Mouse (Mus musculus): ENCODE results near the gene Zmym5. TPM values are rescaled to one million over a fixed set of nuclear protein-coding genes. Genes with fewer than 3 reads are reported as not detected.
"Not testable (repeated sequence)": the region's sequence is repeated elsewhere in the genome, so short reads cannot be mapped to it uniquely, and the experiment has no call there.

The Zmym5 gene
- polyA plus RNA-seq (2017; shearing (Covaris generic)) = 10 to 100 TPM; 47.0 to 64.4 (median 50.1) TPM

DNA sequence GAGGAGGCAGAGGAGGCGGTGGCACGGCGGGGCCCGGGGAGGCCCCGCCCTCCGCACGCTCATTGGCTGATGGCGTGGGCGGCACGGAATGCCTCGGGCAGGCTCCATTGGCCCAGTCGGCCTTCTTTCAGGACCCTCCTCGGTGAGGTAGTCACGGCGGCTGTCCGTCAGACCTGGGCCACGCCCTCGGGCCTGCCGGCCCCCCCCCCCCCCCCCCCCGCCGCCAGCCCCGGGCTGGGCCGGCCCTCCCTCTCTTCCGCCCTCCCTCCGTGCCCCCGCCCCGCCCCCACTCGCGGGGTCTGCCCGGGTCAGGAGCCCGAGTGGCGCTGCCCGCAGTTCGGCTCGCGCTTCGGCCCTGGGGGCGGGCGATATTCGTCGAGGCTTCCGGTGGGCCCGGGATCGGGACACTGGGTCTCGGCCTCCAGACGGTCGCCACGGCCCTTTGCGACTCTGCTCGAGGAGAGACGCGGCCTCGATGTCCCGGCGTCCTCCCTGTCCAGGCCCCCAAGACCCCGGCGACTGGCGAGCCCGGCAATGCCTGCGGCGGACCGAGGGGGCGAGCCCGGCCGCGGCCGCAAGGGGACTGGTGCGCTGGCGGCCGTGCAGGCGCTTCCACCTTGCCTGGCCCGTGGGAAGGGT lies at the start of gene Zmym5:
Zmym5 (minus strand) TSS at position 16 of the 639 bp plus-strand sequence.
- peak; percentile 84 for ATAC-seq

- ATAC-seq = no peak
Observed at GRCm38 (mm10) chr14:56849681-56850080, 38.2 kb upstream of the Zmym5 start.

- no peak for ATAC-seq
Observed at GRCm38 (mm10) chr14:56848322-56848721, 36.8 kb upstream of the Zmym5 start.

DNA sequence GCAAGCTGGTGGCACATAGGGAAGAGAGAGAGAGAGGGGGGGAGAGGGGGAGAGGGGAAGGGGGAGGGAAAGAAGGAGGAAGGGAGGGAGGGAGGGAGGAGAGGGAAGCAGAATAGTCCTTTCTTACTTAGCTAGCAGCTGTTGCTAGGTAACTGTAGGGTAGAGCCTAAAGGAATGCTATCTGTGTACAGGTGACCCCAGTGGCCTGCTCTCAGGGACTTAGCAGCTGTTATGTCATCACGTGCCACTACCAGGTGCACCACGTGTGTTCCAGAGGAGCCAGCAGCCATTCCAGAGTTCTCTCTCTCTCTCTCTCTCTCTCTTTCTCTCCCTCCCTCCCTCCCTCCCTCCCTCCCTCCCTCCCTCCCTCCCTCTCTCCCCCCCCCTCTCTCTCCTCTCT lies 33.0 kb upstream of the Zmym5 start:
- no peak for ATAC-seq

DNA sequence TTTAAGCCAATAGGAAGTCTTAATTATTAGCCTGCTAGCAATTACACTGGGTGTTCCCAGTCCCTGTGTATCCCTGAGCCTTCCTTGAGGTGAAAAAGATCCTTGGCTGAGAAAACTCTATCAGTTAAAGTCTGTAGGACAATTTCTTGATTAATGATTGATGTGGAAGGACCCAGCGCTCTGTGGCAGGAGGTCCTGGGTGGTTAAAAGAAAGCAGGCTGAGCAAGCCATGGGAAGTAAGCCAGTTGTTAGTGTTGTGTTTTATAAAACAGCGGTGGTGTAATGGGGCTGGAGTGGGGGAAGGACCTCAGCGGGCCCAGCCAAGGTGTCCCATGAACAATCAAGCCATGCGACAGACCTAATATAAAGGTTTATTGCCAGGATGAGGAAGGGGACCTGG lies 32.5 kb upstream of the Zmym5 start:
- ATAC-seq = no peak

DNA sequence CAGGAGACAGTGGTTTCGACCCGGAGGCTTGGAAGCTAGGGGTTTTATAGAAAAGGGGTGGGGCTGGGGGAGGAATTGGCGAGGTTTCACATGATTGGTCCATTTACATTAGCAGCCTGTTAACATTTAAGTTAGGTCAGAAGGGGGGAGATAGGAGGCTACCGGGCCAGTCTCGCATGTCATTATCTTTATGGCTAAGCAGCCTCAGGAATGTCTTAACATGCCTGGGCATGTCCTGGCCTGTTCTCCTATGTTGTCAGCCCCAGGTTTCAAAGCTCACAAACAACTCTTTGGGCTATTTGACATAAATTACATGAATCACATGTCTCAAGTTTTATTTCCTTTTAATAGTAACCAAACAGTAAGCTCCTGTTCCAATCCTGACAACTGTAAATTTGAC lies 23.1 kb upstream of the Zmym5 start:
- ATAC-seq = not testable (repeated sequence)

DNA sequence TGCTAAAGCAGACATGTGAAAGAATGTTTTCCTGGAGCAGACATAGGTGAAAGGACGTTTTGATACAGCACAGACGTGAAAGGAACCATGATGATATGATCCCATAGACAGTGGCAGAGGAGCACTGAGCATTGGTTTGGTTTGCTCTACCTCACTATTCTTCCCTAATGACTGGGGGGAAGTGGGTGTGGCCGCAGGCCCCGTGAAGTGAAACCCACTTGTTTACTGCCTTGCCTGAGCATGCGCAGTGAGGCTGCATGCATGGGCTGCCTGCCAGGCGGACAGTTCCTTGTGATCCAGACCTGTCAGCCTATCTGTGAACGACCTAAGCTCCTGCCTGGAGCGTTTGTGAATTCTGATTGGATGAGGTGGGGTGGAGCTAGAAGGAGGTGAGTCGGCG lies 21.7 kb upstream of the Zmym5 start:
- not testable (repeated sequence) for ATAC-seq

GRCm38 (mm10) chr14:56832563-56833113 lies 21.1 kb upstream of the Zmym5 start:
- no peak for ATAC-seq

DNA sequence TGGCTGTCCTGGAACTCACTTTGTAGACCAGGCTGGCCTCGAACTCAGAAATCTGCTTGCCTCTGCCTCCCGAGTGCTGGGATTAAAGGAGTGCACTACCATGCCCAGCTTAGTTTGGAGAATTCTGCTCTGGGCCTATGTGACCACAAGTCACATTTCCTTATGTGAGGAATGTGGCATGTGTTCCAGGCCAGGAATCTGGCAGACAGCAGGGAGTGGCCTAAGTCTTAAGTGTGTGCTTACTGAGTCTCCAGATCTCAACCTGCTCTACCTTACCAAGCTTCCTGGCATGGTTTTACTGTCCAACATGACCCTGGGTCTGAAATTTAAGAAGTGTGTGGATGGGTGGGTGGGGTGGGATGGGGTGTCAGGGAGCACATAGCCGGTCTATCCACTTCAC lies 20.6 kb upstream of the Zmym5 start:
- ATAC-seq = no peak

DNA sequence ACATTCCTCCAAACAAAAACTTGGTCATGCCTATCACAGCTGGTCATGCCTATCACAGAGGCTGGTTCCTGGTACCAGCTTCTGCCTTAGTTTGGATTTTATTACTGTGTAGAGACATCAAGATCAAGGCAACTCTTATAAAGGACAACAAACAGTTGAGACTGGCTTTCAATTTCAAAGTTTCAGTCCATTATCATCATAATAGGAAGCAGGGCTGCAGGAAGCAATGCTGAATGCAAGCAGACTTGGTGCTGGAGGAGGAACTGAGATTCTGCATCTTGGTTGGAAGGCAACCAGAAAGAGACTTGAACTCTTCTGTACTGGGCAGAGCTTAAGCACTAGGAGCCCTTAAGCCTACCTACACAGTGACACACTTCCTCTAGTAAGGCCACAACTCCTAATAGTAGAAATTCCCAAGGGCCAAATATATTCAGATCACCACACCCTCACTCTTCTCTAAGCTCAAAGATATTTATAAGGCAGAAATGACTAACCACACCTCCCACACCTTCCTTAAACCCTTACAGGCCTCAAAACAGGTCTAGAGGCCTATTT lies 19.1 kb upstream of the Zmym5 start:
- ATAC-seq = no peak

DNA sequence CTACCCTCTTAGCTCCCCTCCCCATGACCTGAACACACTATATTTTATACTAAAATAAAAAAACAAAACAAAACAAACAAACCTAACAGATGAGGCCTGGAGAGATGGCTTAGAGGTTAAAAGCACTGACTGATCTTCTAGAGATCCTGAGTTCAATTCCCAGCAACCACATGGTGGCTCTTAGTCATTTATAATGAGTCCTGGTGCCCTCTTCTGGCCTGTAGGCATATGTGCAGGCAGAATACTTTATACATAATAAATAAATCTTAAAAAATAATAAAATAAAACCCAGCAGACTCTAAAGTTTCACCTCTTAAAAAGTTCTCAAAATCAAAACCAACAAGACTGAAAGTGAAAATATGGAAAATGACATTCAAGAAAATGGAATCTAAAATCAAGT lies 13.0 kb upstream of the Zmym5 start:
- ATAC-seq = no peak

GRCm38 (mm10) chr14:56817616-56818015 lies 6.1 kb upstream of the Zmym5 start:
- no peak for ATAC-seq

GRCm38 (mm10) chr14:56817131-56817530 lies 5.6 kb upstream of the Zmym5 start:
- no peak for ATAC-seq

GRCm38 (mm10) chr14:56816541-56816940 lies 5.0 kb upstream of the Zmym5 start:
- peak; percentile 56 for ATAC-seq

- ATAC-seq = peak; percentile 41
Observed at GRCm38 (mm10) chr14:56812520-56813036, 1.1 kb upstream of the Zmym5 start.

DNA sequence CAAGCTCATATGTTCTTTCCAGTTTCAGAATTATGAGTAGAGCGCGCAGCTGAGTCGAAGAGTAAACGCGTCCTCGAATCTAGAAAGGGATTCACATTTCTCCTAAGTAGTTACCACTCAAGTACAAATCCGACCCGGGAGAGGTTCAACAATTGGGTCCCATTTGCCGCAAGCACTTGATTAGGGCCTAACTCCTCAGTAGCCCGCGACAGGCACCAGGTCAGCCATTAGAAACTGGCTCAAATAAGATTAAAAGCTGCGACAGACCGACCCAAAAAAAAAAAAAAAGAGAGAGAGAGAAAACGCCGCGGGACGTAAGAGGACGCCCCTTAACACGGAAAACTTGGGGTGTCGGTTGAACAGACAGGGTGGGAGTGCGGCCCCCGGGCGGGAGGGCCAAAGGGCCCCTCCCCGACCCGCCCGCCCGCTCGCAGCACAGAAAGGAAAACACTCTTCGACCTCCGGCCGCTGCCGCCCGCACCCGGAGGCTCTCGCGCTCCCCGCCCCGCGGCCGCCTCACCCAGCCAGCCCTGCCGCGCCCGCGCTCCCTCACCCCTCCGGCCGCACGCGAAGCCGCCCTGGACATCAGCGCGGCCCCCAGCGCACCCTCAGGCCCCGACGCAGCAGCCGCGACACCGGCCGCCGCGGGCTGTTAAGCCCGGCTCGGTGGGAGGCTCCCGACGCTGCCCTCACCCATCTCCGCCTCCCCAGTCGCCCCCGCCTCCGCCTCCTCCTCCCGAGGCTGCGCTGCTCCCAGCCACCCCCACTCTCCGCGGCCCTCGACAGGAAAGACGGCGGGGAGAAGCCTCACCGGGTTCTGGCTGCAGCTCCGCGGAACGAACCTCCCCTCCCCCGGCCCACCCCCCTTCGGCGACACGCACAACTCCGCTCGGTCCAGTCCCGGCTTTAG lies 480 bp downstream of the Zmym5 start:
- ATAC-seq = not testable (repeated sequence)

DNA sequence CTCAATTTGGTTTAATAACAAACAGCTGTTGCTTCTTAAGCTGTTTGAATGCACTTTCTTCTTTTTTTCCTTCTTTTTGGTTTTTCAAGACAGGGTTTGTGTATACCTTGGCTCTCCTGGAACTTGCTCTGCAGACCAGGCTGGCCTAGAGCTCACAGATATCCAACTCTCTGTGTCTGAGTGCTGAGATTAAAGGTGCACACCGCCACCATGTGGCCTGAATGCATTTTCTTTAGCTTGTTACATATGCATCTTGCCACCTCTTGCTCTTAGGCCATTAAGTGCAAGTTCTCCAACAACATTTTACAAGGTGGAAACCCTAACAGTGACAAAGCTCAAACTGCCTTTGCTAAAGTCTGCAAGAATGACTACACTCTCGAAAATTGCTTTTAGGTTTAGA lies 18.3 kb downstream of the Zmym5 start:
- peak; percentile 61 for ATAC-seq

DNA sequence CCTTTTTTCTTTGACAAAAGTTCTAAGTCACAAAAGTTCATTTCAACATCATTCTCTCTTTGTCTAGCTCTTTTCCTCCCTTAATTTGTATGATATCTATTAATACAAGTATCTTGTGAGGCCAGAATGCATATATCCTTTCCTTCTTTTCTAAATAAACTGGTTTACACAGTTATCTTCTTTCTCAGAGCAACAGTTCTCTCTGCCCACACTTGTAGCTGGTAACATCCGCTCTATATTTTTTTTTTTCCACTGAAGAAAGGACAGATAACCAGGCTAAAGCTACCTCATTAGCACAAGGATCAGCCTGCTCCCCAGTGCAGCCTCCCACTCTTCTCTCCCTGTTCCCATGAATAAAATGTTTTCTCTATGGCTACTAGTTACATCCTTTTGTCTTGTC lies 26.9 kb downstream of the Zmym5 start:
- no peak for ATAC-seq

DNA sequence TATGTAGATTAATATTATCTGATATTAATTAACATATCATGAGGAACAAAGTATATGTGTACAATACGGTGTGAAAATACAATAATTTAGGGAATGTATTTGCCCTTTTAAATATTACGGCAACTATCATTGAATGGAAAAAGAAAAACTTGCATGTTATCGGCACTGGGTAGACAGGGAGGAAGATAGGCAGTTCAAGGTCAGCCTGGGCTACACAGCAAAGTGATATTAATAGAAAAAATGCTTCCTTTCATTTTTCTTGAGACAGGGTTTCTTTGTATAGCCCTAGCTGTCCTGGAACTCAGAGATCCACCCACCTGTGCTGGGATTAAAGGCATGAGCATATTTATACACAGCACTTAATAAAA lies 32.6 kb downstream of the Zmym5 start:
- ATAC-seq = no peak

- peak; percentile 78 for ATAC-seq
Observed at GRCm38 (mm10) chr14:56778200-56778932, 33.1 kb downstream of the Zmym5 start, which contains the start of gene Pspc1. Pspc1 (minus strand) TSS chr14:56778316.

GRCm38 (mm10) chr14:56777360-56778136 lies 34.0 kb downstream of the Zmym5 start:
- ATAC-seq = peak; percentile 29

All from inflammation-experienced regulatory T-cells, adult 6 months (primary cell).